Mouse (Mus musculus) kidney, adult 2 months (tissue): ENCODE measurements around the gene Mttp. TPM values are rescaled to one million over a fixed set of nuclear protein-coding genes. Genes with fewer than 3 reads are reported as not detected.

ENCODE experiments used
- DNase-seq: peaks from one replicate; pipeline ENCODE4 v3.0.0; 2021
- H3K27ac ChIP-seq: fragments of 200-500 bp; 2 replicates; pipeline ENCODE4 v1.5.1; 2012; ENCODE audit warnings: low read depth, low read length, control low read depth, inconsistent platforms; ENCODE audit not compliant: insufficient read depth
- H3K27me3 ChIP-seq: fragments of 200-500 bp; replicated peaks from 2 replicates; pipeline ENCODE4 v1.6.1; 2012; ENCODE audit warnings: mild to moderate bottlenecking, moderate library complexity, low read length, inconsistent platforms; ENCODE audit not compliant: control insufficient read depth, insufficient read depth
- H3K36me3 ChIP-seq: fragments of 200-500 bp; 2 replicates; pipeline ENCODE4 v1.6.1; 2012; ENCODE audit warnings: mild to moderate bottlenecking, moderate library complexity, low read length, inconsistent platforms; ENCODE audit not compliant: control insufficient read depth, insufficient read depth
- H3K4me1 ChIP-seq: fragments of 200-500 bp; 2 replicates; pipeline ENCODE4 v1.6.1; 2011; ENCODE audit warnings: low read length; ENCODE audit not compliant: control insufficient read depth, insufficient read depth
- H3K4me3 ChIP-seq: fragments of 200-500 bp; 2 replicates; pipeline ENCODE4 v1.5.1; 2011; ENCODE audit warnings: mild to moderate bottlenecking, low read depth, low read length, control low read depth; ENCODE audit not compliant: insufficient read depth
- CTCF ChIP-seq: fragments of 200-500 bp; conservative IDR thresholded peaks from 2 replicates; pipeline ENCODE4 v1.5.1; 2011; ENCODE audit warnings: low read depth, mild to moderate bottlenecking, control low read depth, low read length, moderate library complexity, mixed read lengths; ENCODE audit not compliant: insufficient read depth, insufficient read length
- POLR2A ChIP-seq: fragments of 200-500 bp; IDR thresholded peaks from one replicate; pipeline ENCODE4 v1.6.1; 2011; ENCODE audit warnings: low read depth, low read length, control low read depth
- WGBS: fragments of 180-500 bp; shearing (Covaris S2); methylation state at CpG from one replicate; pipeline ENCODE4 v1.1.7; 2018; 5-methylcytosine and 5-hydroxymethylcytosine counted together
- polyA plus RNA-seq: library from polyadenylated mRNA; depleted of rRNA; stranded (reverse); fragments of >200 nt; gene quantifications from 2 replicates; pipeline ENCODE4 v1.2.3, GENCODE M21; 2012

Mttp gene
- polyA plus RNA-seq, 1 experiment, result 6.9 TPM

DNA sequence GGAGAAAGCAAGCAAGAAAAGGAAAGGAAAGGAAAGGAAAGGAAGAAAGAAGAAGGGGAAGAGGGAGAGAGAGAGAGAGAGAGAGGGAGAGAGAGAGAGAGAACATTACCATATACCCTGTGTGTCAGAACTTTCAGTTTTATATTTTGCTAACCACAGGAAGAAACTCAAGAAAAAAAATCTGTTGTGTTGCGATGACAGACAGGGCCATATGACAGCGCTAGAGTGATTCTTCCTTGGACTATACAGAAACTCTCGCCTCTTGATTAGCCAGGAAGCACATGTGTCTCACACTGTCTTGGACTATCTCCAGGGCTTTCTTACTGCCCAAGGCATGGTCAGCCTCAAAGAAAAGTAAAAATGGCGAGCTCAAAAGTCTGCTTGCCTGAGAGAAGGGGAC lies 82.1 kb downstream of the Mttp start:
- Histone ChIP-seq H3K4me3 (no peak overlapping the region), H3K27me3 (no peaks in the 10 kb centered on the region), H3K36me3 (no peaks in the 10 kb centered on the region), H3K4me1 (no peaks in the 10 kb centered on the region), H3K27ac (no peak overlapping the region)
- no peak for TF ChIP-seq CTCF
- no peak for TF ChIP-seq POLR2A
- DNase-seq, result no peak
- 75% methylated on average over 4 of the region's 4 CpGs for WGBS

DNA sequence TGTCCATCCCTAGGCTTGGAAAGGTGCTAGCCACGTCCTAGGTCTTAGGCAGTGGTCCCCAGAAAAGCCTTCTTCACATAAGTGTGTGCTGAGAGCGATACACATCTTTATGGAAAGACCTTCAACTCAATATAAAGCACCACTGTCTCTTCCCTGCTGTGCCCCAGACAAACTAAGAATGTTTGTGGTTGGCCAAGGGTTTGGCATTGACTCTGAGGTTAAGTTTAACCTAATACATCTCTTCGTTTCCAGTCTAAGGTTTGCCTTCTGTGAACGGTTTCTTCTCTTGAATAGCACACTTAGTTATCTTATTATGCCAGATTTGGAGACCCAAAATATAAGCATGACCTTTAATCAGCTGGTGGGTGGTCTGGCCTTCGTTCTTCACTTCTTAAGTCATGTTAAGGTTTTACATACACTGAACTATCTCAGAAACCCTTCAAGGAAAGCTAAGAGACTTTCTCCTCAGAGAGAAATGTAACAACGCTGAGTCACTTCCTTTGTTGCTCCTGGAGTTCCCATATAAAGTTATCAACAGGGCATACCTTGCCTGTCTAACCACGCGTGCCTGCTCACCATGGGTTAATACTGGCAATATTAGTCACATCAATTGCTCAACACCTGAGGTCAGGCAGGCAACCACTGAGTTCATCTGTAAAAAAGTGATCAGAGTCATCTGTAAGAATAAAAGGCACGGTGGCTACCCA lies 83.4 kb downstream of the Mttp start:
- Histone ChIP-seq H3K4me3 (no peak overlapping the region), H3K36me3 (no peaks in the 10 kb centered on the region), H3K27ac (no peak overlapping the region), H3K4me1 (no peaks in the 10 kb centered on the region), H3K27me3 (no peaks in the 10 kb centered on the region)
- DNase-seq, result no peak
- 88% methylated on average over 9 of the region's 9 CpGs for WGBS
- TF ChIP-seq CTCF, result no peak
- TF ChIP-seq POLR2A, result no peak

DNA sequence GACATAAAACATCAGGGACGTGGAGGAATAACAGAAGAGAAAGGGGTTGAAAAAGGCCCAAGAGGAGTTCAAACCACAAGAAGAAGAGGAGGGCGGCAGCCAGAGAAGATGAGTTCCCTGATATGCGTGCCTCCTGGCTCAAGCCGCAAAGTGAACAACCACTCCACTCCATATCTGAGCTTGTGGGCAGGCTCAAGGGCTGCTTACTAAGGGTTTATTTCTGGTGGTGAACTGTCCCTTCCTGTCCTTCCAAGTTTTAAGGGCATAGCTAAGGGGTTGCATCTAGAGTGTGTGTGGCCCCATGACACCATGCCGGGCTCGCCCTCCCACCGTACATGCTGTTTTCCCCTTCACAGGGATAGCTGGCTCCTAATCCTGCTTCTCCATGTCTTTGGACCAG lies 84.3 kb downstream of the Mttp start:
- DNase-seq, result no peak
- H3K4me3 ChIP-seq, result no peak overlapping the region
- TF ChIP-seq POLR2A (no peak), CTCF (no peak)
- no peaks in the 10 kb centered on the region for H3K36me3 ChIP-seq
- 94% methylated on average over 7 of the region's 7 CpGs for WGBS
- H3K4me1 ChIP-seq, result no peaks in the 10 kb centered on the region
- no peak overlapping the region for H3K27ac ChIP-seq
- H3K27me3 ChIP-seq, result no peaks in the 10 kb centered on the region

DNA sequence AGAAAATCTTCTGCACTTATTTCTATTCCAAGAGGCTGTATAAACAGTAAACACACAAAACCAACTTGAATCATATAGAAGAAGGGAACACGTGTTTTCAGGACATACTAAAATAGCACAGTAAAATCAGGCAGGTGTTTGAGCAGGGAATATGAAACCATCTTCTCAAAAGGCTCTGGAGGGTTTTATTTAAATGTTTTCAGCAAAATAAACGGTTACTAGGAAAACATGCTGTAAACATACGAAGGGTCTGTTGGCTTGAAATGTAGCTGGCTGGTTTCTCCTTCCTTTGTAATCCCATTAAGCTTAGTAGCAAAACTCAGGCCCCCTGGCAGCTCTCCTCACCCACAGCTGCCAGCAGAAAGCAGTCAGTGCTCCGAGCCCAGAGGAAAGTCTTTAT lies 86.5 kb downstream of the Mttp start:
- Histone ChIP-seq H3K27ac (no peak overlapping the region), H3K4me1 (no peaks in the 10 kb centered on the region), H3K27me3 (no peaks in the 10 kb centered on the region), H3K4me3 (no peak overlapping the region), H3K36me3 (no peaks in the 10 kb centered on the region)
- DNase-seq, result no peak
- WGBS, result 68% methylated on average over 4 of the region's 4 CpGs
- TF ChIP-seq POLR2A (no peak), CTCF (no peak)

DNA sequence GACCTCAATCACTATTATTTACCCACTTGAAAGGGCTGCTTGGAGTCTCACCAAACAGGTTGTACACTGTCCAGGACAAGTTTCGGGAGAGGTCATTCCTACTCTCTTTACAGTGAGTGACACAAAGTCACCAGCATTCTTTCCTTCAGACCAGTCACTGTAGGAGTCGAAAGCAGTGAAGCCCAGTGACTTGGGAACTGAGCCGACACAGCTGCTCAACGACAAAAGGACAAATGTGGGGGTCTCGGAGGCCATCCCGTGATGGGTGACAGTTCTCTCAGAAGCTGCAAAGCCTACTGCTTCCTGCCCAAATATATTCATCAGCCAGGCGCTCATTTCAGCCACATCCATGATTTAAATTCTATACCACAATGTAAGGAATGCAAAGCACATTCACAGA lies 87.8 kb downstream of the Mttp start:
- TF ChIP-seq CTCF, result no peak
- TF ChIP-seq POLR2A, result no peak
- H3K36me3 ChIP-seq, result no peaks in the 10 kb centered on the region
- no peak overlapping the region for H3K4me3 ChIP-seq
- H3K27ac ChIP-seq, result no peak overlapping the region
- H3K4me1 ChIP-seq, result no peaks in the 10 kb centered on the region
- no peak for DNase-seq
- no peaks in the 10 kb centered on the region for H3K27me3 ChIP-seq
- WGBS, result 60% methylated on average over 7 of the region's 7 CpGs

DNA sequence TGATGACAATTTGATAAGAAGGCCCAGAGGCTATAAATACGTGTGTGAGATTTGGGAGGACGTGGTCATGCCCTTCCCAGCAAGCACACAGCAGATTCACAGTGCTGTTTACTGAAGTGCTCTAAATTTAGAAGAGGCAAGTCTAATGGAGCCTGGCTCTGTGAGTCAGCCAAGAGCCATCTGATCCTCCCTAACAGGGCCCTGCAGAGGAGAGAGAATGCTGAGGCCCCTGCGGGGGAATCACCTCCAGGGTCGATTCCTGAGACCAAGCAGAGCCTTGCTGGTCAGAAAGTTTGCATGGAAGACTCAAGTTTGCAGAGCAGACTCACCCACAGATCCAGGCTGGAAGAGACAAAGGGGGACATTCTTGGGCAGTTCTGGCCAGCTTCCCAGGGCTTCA lies 90.8 kb downstream of the Mttp start:
- H3K4me3 ChIP-seq, result no peak overlapping the region

DNA sequence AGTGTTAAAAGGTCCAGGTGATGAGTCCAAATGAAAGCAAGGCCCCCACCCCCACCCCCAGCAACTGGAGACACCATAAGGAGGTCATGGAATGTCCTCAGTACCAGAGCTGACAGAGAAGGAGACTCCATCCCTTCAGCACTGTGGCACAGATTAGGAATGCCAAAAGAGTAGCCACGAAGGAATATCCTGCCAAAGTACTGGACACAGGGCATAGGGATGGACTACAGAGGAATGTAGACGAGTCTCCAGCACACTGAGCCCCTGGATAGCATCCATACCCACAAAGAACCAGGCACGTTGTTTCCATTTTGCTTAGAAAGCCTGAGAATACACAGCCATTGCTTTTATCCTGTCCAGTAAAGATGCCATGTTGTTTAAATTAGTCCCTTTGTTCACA lies 93.3 kb downstream of the Mttp start:
- no peak overlapping the region for H3K4me3 ChIP-seq

More for the DNA sequence above, 90.8 kb downstream of the Mttp start:
- H3K27me3 ChIP-seq, result no peaks in the 10 kb centered on the region
- no peak for DNase-seq
- no peaks in the 10 kb centered on the region for H3K4me1 ChIP-seq
- 25% methylated on average over 4 of the region's 4 CpGs for WGBS
- no peak overlapping the region for H3K27ac ChIP-seq
- TF ChIP-seq CTCF, result no peak
- TF ChIP-seq POLR2A, result no peak
- no peaks in the 10 kb centered on the region for H3K36me3 ChIP-seq

More for the DNA sequence above, 93.3 kb downstream of the Mttp start:
- no peak overlapping the region for H3K27ac ChIP-seq
- TF ChIP-seq POLR2A (no peak), CTCF (no peak)
- DNase-seq, result no peak
- H3K4me1 ChIP-seq, result no peaks in the 10 kb centered on the region
- no peaks in the 10 kb centered on the region for H3K36me3 ChIP-seq
- WGBS, result 84% methylated on average over 3 of the region's 3 CpGs
- H3K27me3 ChIP-seq, result no peaks in the 10 kb centered on the region
